Mouse (Mus musculus): Measurements from ENCODE around the gene Psmc2. TPM values are rescaled to one million over a fixed set of nuclear protein-coding genes. Genes with fewer than 3 reads are reported as not detected.

Gene Psmc2
- total and polyA plus RNA-seq, 3 experiments: 297 to 356 (median 316) TPM

DNA sequence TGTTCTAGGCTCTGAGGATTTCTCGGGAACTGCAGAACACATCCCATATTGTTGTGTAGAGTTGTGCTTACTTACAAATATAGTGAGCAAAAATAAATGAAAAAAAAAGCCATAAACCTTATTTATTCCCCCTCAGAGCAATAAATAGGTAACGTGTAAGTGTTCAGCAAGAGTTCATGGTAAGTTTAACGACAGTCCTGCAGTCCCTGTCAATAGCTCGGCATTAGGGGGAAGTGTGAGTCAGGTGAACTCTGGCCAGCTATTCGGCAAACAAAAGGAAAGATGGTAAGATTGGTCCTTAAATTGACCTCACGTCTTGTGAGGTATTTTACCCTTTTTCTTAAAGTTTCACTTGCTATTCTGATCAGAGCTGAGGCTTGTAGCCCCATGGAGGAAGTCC lies 62.4 kb downstream of the Psmc2 start:
- peak overlapping the region; percentile 0; the same call in 1 of the 2 replicates for H3K9ac ChIP-seq (ENCODE audit: control insufficient read depth, low read depth, low read length, poor library complexity, severe bottlenecking)
- 0 out of 4 replicates have a peak, but pooled peaks cover 0 to 7% of the 10 kb centered on the region in 2 experiments for H3K4me1 ChIP-seq (ENCODE audit: control insufficient read depth in 1 of 2, insufficient read depth in 2 of 2, low read length in 2 of 2)
- H3K9me3 ChIP-seq (replicated peaks; ENCODE audit: insufficient read depth, low read length): no peaks in the 10 kb centered on the region
- no peak overlapping the region for H3K27ac ChIP-seq (ENCODE audit: control insufficient read depth, low read depth, low read length)
- H3K4me3 ChIP-seq (ENCODE audit: control insufficient read depth in 1 of 2, insufficient read depth in 1 of 2, low read depth in 2 of 2, low read length in 2 of 2): peak overlapping the region; percentile 43 to 61
- DNase-seq (ENCODE audit: low read depth, low spot score): peak; percentile 20
- H3K36me3 ChIP-seq (ENCODE audit: control insufficient read depth in 1 of 2, insufficient read depth in 2 of 2, low read length in 2 of 2): no peaks in the 10 kb centered on the region
- no peak for TF ChIP-seq NELFE (IDR thresholded peaks at IDR 0.05; ENCODE audit: low read depth, low read length)
- no peak for TF ChIP-seq MAFK (IDR thresholded peaks at IDR 0.05; ENCODE audit: borderline replicate concordance, low read depth, low read length)
- TF ChIP-seq ELF1 (IDR thresholded peaks at IDR 0.05; ENCODE audit: low read depth, low read length): no peak
- no peak for TF ChIP-seq POLR2AphosphoS5 (IDR thresholded peaks at IDR 0.05; ENCODE audit: borderline replicate concordance, low read depth, low read length)
- no peak for TF ChIP-seq EP300 (IDR thresholded peaks at IDR 0.05; ENCODE audit: low read depth in 1 of 2, low read length in 2 of 2)
- no peak for TF ChIP-seq RAD21 (IDR thresholded peaks at IDR 0.05; ENCODE audit: low read depth, low read length)
- no peak for TF ChIP-seq UBTF (IDR thresholded peaks at IDR 0.05; ENCODE audit: borderline replicate concordance, insufficient read depth, low read depth, low read length)
- TF ChIP-seq ZNF384 (IDR thresholded peaks at IDR 0.05; ENCODE audit: low read depth, low read length): no peak
- no peak for TF ChIP-seq MYC (IDR thresholded peaks at IDR 0.05; ENCODE audit: low read depth, low read length)
- no peak for TF ChIP-seq TBP (IDR thresholded peaks at IDR 0.05; ENCODE audit: low read depth, low read length)
- no peak for TF ChIP-seq ZKSCAN1 (IDR thresholded peaks at IDR 0.05; ENCODE audit: low read depth, low read length)
- TF ChIP-seq SIN3A (IDR thresholded peaks at IDR 0.05; ENCODE audit: low read length): no peak
- no peak for TF ChIP-seq USF2 (IDR thresholded peaks at IDR 0.05; ENCODE audit: borderline replicate concordance in 1 of 2, insufficient read depth in 1 of 2, low read depth in 1 of 2, low read length in 2 of 2)
- no peak for TF ChIP-seq ETS1 (IDR thresholded peaks at IDR 0.05; ENCODE audit: low read depth, low read length)
- no peak for TF ChIP-seq HCFC1 (IDR thresholded peaks at IDR 0.05; ENCODE audit: low read depth, low read length)
- no peaks in the 10 kb centered on the region for H3K79me2 ChIP-seq (ENCODE audit: control insufficient read depth, insufficient read depth, low read length, poor library complexity)
- peaks cover 0 to 4% of the 10 kb centered on the region in 2 experiments; a peak in 3 of 4 replicates for H3K27me3 ChIP-seq (ENCODE audit: control insufficient read depth in 1 of 2, insufficient read depth in 2 of 2, low read length in 2 of 2)

DNA sequence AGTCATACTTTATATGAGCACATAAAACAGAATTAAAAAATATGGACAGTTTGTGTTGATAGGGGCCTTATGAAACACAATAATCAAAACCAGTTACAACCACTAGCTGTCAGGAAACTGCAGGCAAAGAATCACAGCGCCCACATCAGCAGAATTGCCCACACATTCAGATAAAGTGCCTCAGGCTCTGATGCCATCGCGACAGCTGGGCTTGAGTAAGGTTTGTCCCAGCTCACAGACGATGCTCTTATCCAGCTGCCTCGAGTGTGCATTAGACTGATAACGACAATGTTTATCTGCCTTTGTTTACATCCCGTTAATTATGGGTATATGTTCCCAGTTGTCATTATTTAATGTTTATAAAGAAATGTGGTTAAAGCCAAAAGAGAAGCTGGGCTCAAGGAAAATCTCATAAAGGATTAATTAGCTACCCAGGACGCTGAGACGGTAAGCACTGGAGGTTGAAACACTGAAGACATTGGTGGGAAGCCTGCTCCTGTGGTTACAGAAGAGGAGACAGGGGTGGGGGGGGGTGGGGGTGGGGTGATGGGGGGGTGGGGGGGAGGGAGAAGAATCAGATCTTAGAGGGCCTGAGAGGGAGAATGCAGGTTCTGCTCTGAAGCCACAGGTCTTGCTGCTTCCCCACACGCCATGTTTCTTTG lies 66.7 kb downstream of the Psmc2 start:
- Histone ChIP-seq H3K9ac (ENCODE audit: control insufficient read depth, low read depth, low read length, poor library complexity, severe bottlenecking) (no peak overlapping the region), H3K79me2 (ENCODE audit: control insufficient read depth, insufficient read depth, low read length, poor library complexity) (no peaks in the 10 kb centered on the region), H3K4me1 (ENCODE audit: control insufficient read depth in 1 of 2, insufficient read depth in 2 of 2, low read length in 2 of 2) (0 out of 4 replicates have a peak, but pooled peaks cover 0 to 7% of the 10 kb centered on the region in 2 experiments), H3K36me3 (ENCODE audit: control insufficient read depth in 1 of 2, insufficient read depth in 2 of 2, low read length in 2 of 2) (no peaks in the 10 kb centered on the region), H3K4me3 (ENCODE audit: control insufficient read depth in 1 of 2, insufficient read depth in 1 of 2, low read depth in 2 of 2, low read length in 2 of 2) (no peak overlapping the region), H3K27ac (ENCODE audit: control insufficient read depth, low read depth, low read length) (no peak overlapping the region), H3K9me3 (replicated peaks; ENCODE audit: insufficient read depth, low read length) (no peaks in the 10 kb centered on the region), H3K27me3 (ENCODE audit: control insufficient read depth in 1 of 2, insufficient read depth in 2 of 2, low read length in 2 of 2) (peaks cover 0 to 13% of the 10 kb centered on the region in 2 experiments)
- peak; percentile 82 for TF ChIP-seq RCOR1 (IDR thresholded peaks at IDR 0.05; ENCODE audit: low read depth, low read length)
- peak; percentile 39; the same call in 1 of the 2 replicates for TF ChIP-seq TCF12 (IDR thresholded peaks at IDR 0.05; ENCODE audit: low read depth, low read length)
- peak in 1 of 2 experiments; percentile 45; a peak in 2 of 4 replicates for TF ChIP-seq EP300 (IDR thresholded peaks at IDR 0.05; ENCODE audit: low read depth in 1 of 2, low read length in 2 of 2)
- peak; percentile 41; the same call in 1 of the 2 replicates for TF ChIP-seq GATA1 (IDR thresholded peaks at IDR 0.05; ENCODE audit: low read depth, low read length)
- no peak for TF ChIP-seq GABPA (IDR thresholded peaks at IDR 0.05; ENCODE audit: low read depth, low read length)
- no peak for TF ChIP-seq UBTF (IDR thresholded peaks at IDR 0.05; ENCODE audit: borderline replicate concordance, insufficient read depth, low read depth, low read length)
- no peak for TF ChIP-seq NELFE (IDR thresholded peaks at IDR 0.05; ENCODE audit: low read depth, low read length)
- no peak for TF ChIP-seq HCFC1 (IDR thresholded peaks at IDR 0.05; ENCODE audit: low read depth, low read length)
- no peak for TF ChIP-seq ZKSCAN1 (IDR thresholded peaks at IDR 0.05; ENCODE audit: low read depth, low read length)
- peak; percentile 21 for DNase-seq (ENCODE audit: low read depth, low spot score)

All from MEL (cell line).